Mouse (Mus musculus) ES-Bruce4 (cell line): ENCODE data around the gene Ext2. TPM values are rescaled to one million over a fixed set of nuclear protein-coding genes. Genes with fewer than 3 reads are reported as not detected.

Source experiments
- H3K27ac ChIP-seq: 2 replicates; pipeline ENCODE4 v1.5.1; 2012; ENCODE audit warnings: low read length, inconsistent platforms; ENCODE audit not compliant: insufficient read depth
- H3K27me3 ChIP-seq: 2 replicates; pipeline ENCODE4 v1.6.1; 2012; ENCODE audit warnings: mild to moderate bottlenecking, low read length, inconsistent platforms; ENCODE audit not compliant: control insufficient read depth, poor library complexity, insufficient read depth, severe bottlenecking
- H3K36me3 ChIP-seq: 2 replicates; pipeline ENCODE4 v1.6.1; 2012; ENCODE audit warnings: inconsistent platforms, mild to moderate bottlenecking, low read length, moderate library complexity; ENCODE audit not compliant: control insufficient read depth, poor library complexity, insufficient read depth, severe bottlenecking
- H3K4me1 ChIP-seq: one replicate; pipeline ENCODE4 v1.8.1; 2011; ENCODE audit warnings: low read length; ENCODE audit not compliant: control insufficient read depth, insufficient read depth
- H3K4me3 ChIP-seq: 2 replicates; pipeline ENCODE4 v1.5.1; 2011; ENCODE audit warnings: low read depth, mild to moderate bottlenecking, low read length
- H3K9ac ChIP-seq: 2 replicates; pipeline ENCODE4 v1.6.1; 2012; ENCODE audit warnings: low read depth, mild to moderate bottlenecking, inconsistent platforms; ENCODE audit not compliant: poor library complexity, severe bottlenecking
- H3K9me3 ChIP-seq: replicated peaks from 2 replicates; pipeline ENCODE4 v1.6.1; 2012; ENCODE audit warnings: mild to moderate bottlenecking, low read length, inconsistent platforms; ENCODE audit not compliant: control insufficient read depth, poor library complexity, insufficient read depth, severe bottlenecking
- CTCF ChIP-seq: IDR thresholded peaks from one replicate; pipeline ENCODE4 v1.8.1; 2011; ENCODE audit warnings: low read depth, low read length
- EP300 ChIP-seq: IDR thresholded peaks from 2 replicates; pipeline ENCODE4 v1.6.1; 2011; ENCODE audit warnings: low read depth, low read length; ENCODE audit not compliant: insufficient read depth
- POLR2A ChIP-seq: IDR thresholded peaks from one replicate; pipeline ENCODE4 v1.8.1; 2011; ENCODE audit warnings: low read length; ENCODE audit not compliant: insufficient read depth
- polyA plus RNA-seq: library from polyadenylated mRNA; stranded (reverse); fragments of >200 nt; gene quantifications from 2 replicates; pipeline ENCODE4 v1.2.4, GENCODE M21; 2011; ENCODE audit warnings: low read depth; ENCODE audit not compliant: missing spikeins, insufficient read depth, insufficient read length

The Ext2 gene
- polyA plus RNA-seq, 1 experiment = 32.8 TPM

GRCm38 (mm10) chr2:93770895-93771294 is 51.5 kb downstream of the Ext2 start:
- Histone ChIP-seq H3K27me3 (no peaks in the 10 kb centered on the region), H3K9me3 (no peaks in the 10 kb centered on the region), H3K36me3 (no peaks in the 10 kb centered on the region), H3K4me1 (no peaks in the 10 kb centered on the region), H3K27ac (no peak overlapping the region), H3K9ac (no peak overlapping the region), H3K4me3 (no peak overlapping the region)
- TF ChIP-seq EP300 = no peak
- no peak for TF ChIP-seq CTCF
- TF ChIP-seq POLR2A = no peak

DNA sequence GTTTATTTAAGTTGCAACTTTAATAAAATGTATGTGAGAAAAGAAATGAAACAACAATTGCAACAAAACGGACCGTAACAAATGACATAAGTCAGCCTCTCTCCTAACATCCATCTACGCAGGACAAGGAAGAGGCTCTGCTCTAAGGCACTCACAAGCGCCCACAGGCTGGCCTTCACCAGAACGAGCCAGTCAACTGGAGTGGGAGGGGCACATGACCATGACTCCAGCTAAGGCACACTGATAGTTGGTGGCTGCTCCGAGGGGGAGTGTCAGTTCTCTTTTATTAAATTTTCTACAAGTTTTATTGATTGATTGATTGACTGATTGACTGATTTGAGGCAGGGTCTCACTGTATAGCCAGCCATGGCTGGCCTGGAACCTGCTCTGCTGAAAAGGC is 52.5 kb downstream of the Ext2 start:
- H3K9me3 ChIP-seq = no peaks in the 10 kb centered on the region
- no peak for TF ChIP-seq CTCF
- TF ChIP-seq POLR2A = no peak
- no peak for TF ChIP-seq EP300
- H3K4me3 ChIP-seq = no peak overlapping the region

GRCm38 (mm10) chr2:93765721-93766120 is 56.6 kb downstream of the Ext2 start:
- H3K9me3 ChIP-seq = no peaks in the 10 kb centered on the region
- no peak overlapping the region for H3K9ac ChIP-seq
- TF ChIP-seq POLR2A (no peak), CTCF (no peak), EP300 (no peak)
- H3K4me1 ChIP-seq = no peaks in the 10 kb centered on the region
- H3K36me3 ChIP-seq = 0 out of 2 replicates have a peak, but pooled peaks cover 2% of the 10 kb centered on the region
- H3K27me3 ChIP-seq = no peaks in the 10 kb centered on the region
- H3K4me3 ChIP-seq = no peak overlapping the region
- no peak overlapping the region for H3K27ac ChIP-seq

More for the DNA sequence above, 52.5 kb downstream of the Ext2 start:
- no peaks in the 10 kb centered on the region for H3K36me3 ChIP-seq
- no peaks in the 10 kb centered on the region for H3K4me1 ChIP-seq
- H3K9ac ChIP-seq = no peak overlapping the region
- no peaks in the 10 kb centered on the region for H3K27me3 ChIP-seq
- no peak overlapping the region for H3K27ac ChIP-seq

GRCm38 (mm10) chr2:93764211-93764610 is 58.2 kb downstream of the Ext2 start:
- no peak overlapping the region for H3K27ac ChIP-seq
- H3K9ac ChIP-seq = no peak overlapping the region
- TF ChIP-seq POLR2A = no peak
- no peak for TF ChIP-seq CTCF
- TF ChIP-seq EP300 = no peak
- no peaks in the 10 kb centered on the region for H3K9me3 ChIP-seq
- 0 out of 2 replicates have a peak, but pooled peaks cover 2% of the 10 kb centered on the region for H3K36me3 ChIP-seq
- H3K27me3 ChIP-seq = no peaks in the 10 kb centered on the region
- no peaks in the 10 kb centered on the region for H3K4me1 ChIP-seq
- H3K4me3 ChIP-seq = no peak overlapping the region

GRCm38 (mm10) chr2:93760389-93760788 is 62.0 kb downstream of the Ext2 start:
- H3K36me3 ChIP-seq = 0 out of 2 replicates have a peak, but pooled peaks cover 2% of the 10 kb centered on the region
- H3K9ac ChIP-seq = no peak overlapping the region
- H3K27me3 ChIP-seq = no peaks in the 10 kb centered on the region
- H3K4me1 ChIP-seq = no peaks in the 10 kb centered on the region
- TF ChIP-seq POLR2A = no peak
- no peak for TF ChIP-seq EP300
- no peak for TF ChIP-seq CTCF
- no peaks in the 10 kb centered on the region for H3K9me3 ChIP-seq
- H3K27ac ChIP-seq = no peak overlapping the region
- H3K4me3 ChIP-seq = no peak overlapping the region

GRCm38 (mm10) chr2:93759173-93759572 is 63.2 kb downstream of the Ext2 start:
- Histone ChIP-seq H3K36me3 (0 out of 2 replicates have a peak, but pooled peaks cover 2% of the 10 kb centered on the region), H3K4me1 (no peaks in the 10 kb centered on the region), H3K27ac (no peak overlapping the region), H3K9me3 (no peaks in the 10 kb centered on the region), H3K4me3 (no peak overlapping the region), H3K9ac (no peak overlapping the region), H3K27me3 (no peaks in the 10 kb centered on the region)
- no peak for TF ChIP-seq CTCF
- no peak for TF ChIP-seq POLR2A
- TF ChIP-seq EP300 = no peak

GRCm38 (mm10) chr2:93758298-93758697 is 64.1 kb downstream of the Ext2 start:
- Histone ChIP-seq H3K4me1 (no peaks in the 10 kb centered on the region), H3K27me3 (no peaks in the 10 kb centered on the region), H3K4me3 (no peak overlapping the region), H3K27ac (no peak overlapping the region), H3K9ac (no peak overlapping the region), H3K36me3 (0 out of 2 replicates have a peak, but pooled peaks cover 2% of the 10 kb centered on the region), H3K9me3 (no peaks in the 10 kb centered on the region)
- TF ChIP-seq POLR2A (no peak), CTCF (no peak), EP300 (no peak)
